Mouse (Mus musculus) adrenal gland, adult (tissue): ENCODE data around the gene Mgrn1.

Experiments
- DNase-seq, 2 experiments: peaks; one replicate each; pipeline ENCODE4 v3.0.0; 2022 to 2023; ENCODE audit warnings: low spot score in 1 of 2; ENCODE audit not compliant: inconsistent age in 2 of 2

The Mgrn1 gene

GRCm38 (mm10) chr16:4938461-4938860, 52.4 kb downstream of the Mgrn1 start, which contains the start of gene Nudt16l1:
Gene Nudt16l1, plus strand, starts transcription at chr16:4938761.
- DNase-seq = no peak

DNA sequence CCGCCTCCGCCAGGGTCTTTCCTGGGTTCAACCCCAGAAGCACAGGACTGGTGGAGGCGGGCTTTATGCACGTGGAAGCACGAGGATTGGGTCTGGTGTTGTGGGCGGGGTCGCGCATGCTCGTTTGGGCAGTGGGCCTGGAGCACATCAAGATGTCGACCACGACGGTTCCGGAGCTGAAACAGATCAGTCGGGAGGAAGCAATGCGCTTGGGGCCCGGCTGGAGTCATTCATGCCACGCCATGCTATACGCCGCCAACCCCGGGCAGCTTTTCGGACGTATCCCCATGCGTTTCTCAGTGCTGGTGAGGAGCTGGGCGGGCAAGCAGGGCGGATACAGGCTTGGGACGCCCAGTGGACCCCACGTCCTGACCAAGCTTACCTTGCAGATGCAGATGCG, 52.9 kb downstream of the Mgrn1 start:
- peak; percentile 97 to 98 for DNase-seq

DNA sequence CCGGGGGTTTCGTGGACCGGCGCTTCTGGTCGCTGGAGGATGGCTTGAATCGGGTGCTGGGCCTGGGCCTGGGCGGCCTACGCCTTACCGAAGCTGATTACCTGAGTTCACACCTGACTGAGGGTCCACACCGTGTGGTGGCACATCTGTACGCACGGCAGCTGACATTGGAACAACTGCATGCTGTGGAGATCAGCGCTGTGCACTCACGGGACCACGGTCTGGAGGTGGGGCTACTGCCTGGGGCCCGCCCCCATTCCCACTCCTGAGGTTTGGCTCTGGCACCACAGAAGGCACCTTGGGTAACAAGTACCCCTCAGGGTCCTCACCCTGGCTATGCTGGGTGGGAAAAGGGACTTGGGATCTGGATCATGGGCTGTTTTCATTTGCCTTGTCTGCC, 53.4 kb downstream of the Mgrn1 start:
- DNase-seq = peak in 1 of 2 experiments; percentile 84

DNA sequence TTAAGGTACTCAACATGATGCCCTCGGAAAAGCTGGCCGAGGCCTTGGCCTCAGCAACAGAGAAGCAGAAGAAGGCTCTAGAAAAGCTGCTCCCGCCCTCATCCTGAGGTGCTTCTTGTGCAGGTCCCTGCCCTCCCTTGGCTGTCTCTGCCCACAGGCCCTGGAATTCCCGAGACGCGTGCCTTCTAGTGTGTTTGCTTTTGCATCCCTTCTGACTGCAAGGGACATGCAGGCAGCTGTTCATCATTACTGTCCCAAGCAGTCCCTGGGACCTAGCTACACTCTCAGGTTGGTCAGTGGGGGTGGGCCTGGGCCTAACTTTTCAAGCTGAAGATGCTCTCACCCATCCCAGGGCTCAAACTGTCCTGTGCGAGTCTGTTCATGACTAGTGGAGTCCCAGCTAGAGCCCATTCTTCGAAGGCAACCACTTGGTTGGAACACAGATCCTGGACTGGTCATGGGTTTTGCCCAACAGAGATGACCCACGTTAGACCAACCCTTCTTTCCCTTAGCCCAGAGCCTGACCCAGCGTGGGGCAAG, 54.3 kb downstream of the Mgrn1 start:
- no peak for DNase-seq

DNA sequence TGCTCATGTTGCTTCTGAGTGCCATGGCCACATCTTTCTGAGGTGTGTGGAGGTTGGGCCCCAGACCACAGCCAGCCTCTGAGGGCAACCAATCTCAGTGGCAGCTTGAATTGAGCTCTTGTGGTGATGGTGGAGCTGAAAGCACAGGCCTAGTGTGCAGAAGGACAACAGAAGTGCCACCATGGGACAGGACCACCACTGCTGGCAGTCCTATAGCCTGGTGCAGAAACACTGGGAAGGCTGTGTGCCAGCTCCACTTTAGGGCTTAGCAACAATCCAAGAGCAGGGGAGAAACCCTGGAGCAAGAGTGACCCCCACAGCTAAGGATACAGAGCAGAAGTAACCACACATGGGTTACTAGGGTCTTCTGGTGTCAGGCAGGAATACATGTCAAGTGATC, 55.0 kb downstream of the Mgrn1 start:
- DNase-seq = no peak

- no peak for DNase-seq
Measured at GRCm38 (mm10) chr16:4942868-4943267, 56.8 kb downstream of the Mgrn1 start.

DNA sequence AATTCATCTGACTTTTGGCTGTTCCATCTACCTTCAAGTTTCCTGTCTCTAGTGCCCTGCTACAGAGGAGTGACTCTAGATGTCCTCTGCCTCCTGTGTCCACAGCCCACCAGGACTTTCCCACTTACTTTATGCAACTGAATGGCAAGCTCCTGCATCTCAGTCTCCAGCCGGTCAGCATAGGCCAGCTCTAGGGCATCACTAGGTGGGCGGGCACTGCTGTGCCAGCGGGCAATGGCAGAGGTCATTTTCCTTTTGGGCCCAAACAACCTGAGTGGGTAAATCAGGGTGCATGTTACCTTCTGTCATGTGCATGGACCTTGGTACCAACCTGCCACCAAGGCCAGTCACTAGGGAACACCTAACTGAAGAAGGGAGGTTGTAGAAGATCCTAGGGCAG, 57.4 kb downstream of the Mgrn1 start:
- no peak for DNase-seq

DNA sequence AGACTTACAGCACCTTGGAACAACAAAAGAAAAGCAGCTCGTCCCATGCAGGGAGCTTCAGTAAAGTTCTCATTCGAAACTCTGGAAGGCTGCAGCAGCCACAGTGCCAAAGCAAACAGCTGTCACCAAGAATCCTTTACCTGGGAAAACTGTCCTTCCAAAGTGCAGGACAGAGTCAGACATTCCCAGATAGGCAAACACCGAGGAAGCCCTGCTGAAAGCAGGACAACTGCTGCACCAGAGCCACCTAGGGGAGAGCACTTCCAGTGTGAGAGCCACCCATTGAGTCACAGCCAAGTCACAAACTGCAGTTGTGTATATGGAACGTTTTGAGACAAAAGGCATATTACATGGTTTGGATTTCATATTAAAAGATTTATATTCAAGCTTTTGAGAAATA, 59.4 kb downstream of the Mgrn1 start:
- DNase-seq = no peak

GRCm38 (mm10) chr16:4946155-4946554, 60.1 kb downstream of the Mgrn1 start:
- DNase-seq = no peak

- DNase-seq = no peak
Measured at GRCm38 (mm10) chr16:4947378-4947777, 61.3 kb downstream of the Mgrn1 start.

- no peak for DNase-seq
Measured at GRCm38 (mm10) chr16:4956609-4957008, 70.6 kb downstream of the Mgrn1 start.

- no peak for DNase-seq
Measured at GRCm38 (mm10) chr16:4957446-4957845, 71.4 kb downstream of the Mgrn1 start.

GRCm38 (mm10) chr16:4960260-4960659, 74.2 kb downstream of the Mgrn1 start:
- DNase-seq = peak in 1 of 2 experiments; percentile 55

DNA sequence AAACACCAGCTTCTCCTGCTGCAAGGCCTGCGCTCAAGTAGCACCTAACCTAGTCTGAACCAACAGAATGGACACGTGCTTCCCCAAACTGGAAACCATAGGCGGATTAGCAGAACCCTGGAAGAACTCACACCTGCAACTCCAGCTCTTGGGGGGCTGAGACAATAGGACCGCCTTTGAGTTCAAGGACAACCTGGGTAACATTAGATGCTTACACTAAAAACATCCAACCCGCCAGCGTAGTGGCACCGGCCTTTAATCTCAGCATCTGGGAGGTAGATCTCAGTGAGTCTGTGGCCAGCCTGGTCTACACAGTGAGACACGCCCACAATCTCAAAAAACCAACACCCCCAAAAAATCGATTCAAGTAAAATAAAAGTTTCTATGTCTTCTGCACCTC, 77.3 kb downstream of the Mgrn1 start:
- peak in 1 of 2 experiments; percentile 46 for DNase-seq

- peak; percentile 99 for DNase-seq
Measured at GRCm38 (mm10) chr16:4963797-4964709, 78.0 kb downstream of the Mgrn1 start, which contains the start of gene Anks3. Gene Anks3, minus strand, starts transcription at chr16:4964205.

- DNase-seq = peak in 1 of 2 experiments; percentile 43
Measured at GRCm38 (mm10) chr16:4964731-4965391, 78.8 kb downstream of the Mgrn1 start.

- DNase-seq = no peak
Measured at GRCm38 (mm10) chr16:4965392-4966129, 79.5 kb downstream of the Mgrn1 start.

GRCm38 (mm10) chr16:4968426-4968825, 82.4 kb downstream of the Mgrn1 start:
- no peak for DNase-seq

DNA sequence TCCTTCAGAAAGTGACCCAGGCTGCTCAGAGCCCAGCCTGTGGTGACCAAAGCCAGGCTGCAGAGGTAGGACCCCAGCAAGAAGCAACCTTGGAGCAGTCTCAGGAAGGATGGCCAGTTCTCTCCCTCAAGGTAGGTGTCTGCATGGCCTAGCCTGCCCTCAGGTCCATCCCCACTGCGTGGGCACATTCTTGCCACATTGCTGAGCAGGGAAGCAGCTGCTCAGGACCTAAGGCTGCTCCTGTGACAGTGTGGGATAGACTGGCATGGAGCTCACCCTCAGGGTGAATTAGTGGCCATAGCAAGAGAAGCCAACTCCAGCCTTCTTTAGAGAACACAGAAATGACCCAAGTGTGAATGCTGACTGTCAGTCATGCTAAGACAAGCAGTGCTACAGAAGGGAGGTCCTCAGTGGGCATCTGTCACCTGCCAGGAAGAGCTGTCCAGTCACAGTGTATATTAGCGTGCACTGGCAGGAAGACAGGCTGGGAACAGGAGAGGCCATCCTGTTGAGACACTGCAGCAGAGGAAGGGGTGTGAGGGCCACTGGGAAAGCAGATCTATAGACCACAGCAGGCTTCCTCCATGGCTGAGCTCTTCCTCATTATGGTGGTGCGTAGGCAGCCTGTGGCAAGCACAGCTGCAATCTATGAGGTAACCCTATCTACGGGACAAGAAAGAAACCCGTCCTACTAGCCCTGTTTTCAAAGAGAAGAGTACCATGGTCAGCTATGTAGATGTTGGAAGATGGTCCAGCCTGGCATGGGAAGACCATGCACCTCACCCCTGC, 83.2 kb downstream of the Mgrn1 start:
- DNase-seq = no peak

GRCm38 (mm10) chr16:4971626-4972025, 85.6 kb downstream of the Mgrn1 start:
- no peak for DNase-seq
